Mouse (Mus musculus): ENCODE measurements around the gene Mlxipl. TPM values are rescaled to one million over a fixed set of nuclear protein-coding genes. Genes with fewer than 3 reads are reported as not detected.

The Mlxipl gene
- polyA plus RNA-seq, 1 experiment from 2014 or later: 0.68 TPM

GRCm38 (mm10) chr5:135144469-135144868 lies 54.8 kb downstream of the Mlxipl start:
- no peak for ATAC-seq (ENCODE audit: low FRiP score, low TSS enrichment)
- Histone ChIP-seq H3K4me3 (replicated peaks; ENCODE audit: low read depth, low read length) (no peak overlapping the region), H3K27me3 (ENCODE audit: control insufficient read depth, insufficient read depth, low read length) (no peaks in the 10 kb centered on the region), H3K4me1 (ENCODE audit: control insufficient read depth, insufficient read depth, low read length) (0 out of 2 replicates have a peak, but pooled peaks cover 8% of the 10 kb centered on the region), H3K4me2 (ENCODE audit: low read length) (no peak overlapping the region), H3K36me3 (ENCODE audit: control insufficient read depth, insufficient read depth, low read length) (no peaks in the 10 kb centered on the region), H3K9ac (replicated peaks; ENCODE audit: low read length) (no peak overlapping the region), H3K9me3 (ENCODE audit: control insufficient read depth, low read length) (no peaks in the 10 kb centered on the region), H3K27ac (replicated peaks; ENCODE audit: low read depth, low read length) (no peak overlapping the region)
- DNase-seq: no peak
- 64% methylated on average over 4 of the region's 4 CpGs for WGBS

- H3K36me3 ChIP-seq (ENCODE audit: control insufficient read depth, insufficient read depth, low read length): no peaks in the 10 kb centered on the region
- no peak overlapping the region for H3K9ac ChIP-seq (replicated peaks; ENCODE audit: low read length)
- ATAC-seq (ENCODE audit: low FRiP score, low TSS enrichment): no peak
- 85% methylated on average over 3 of the region's 3 CpGs for WGBS
- H3K4me2 ChIP-seq (ENCODE audit: low read length): no peak overlapping the region
- H3K4me1 ChIP-seq (ENCODE audit: control insufficient read depth, insufficient read depth, low read length): peaks cover 12% of the 10 kb centered on the region; the same call in 1 of the 2 replicates
- DNase-seq: no peak
- H3K27ac ChIP-seq (replicated peaks; ENCODE audit: low read depth, low read length): no peak overlapping the region
- no peak overlapping the region for H3K4me3 ChIP-seq (replicated peaks; ENCODE audit: low read depth, low read length)
- no peaks in the 10 kb centered on the region for H3K9me3 ChIP-seq (ENCODE audit: control insufficient read depth, low read length)
- no peaks in the 10 kb centered on the region for H3K27me3 ChIP-seq (ENCODE audit: control insufficient read depth, insufficient read depth, low read length)
These were observed 55.8 kb downstream of the Mlxipl start for GRCm38 (mm10) chr5:135145532-135145931.

DNA sequence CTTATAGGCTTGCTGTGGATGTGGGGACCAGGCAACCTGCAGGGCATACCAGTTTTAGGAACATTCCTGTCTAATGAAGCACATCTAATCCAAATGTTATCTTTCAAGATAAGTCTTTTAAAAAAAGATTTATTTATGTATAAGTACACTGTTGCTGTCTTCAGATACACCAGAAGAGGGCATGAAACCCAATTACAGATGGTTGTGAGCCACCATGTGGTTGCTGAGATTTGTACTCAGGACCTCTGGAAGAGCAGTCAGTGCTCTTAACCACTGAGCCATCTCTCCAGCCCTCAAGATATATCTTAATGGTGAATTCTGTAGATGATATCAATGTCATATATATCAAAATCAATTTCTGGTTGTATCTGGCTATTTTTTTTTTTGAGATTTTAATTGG lies 56.3 kb downstream of the Mlxipl start:
- no peak for ATAC-seq (ENCODE audit: low FRiP score, low TSS enrichment)
- Histone ChIP-seq H3K36me3 (ENCODE audit: control insufficient read depth, insufficient read depth, low read length) (no peaks in the 10 kb centered on the region), H3K9ac (replicated peaks; ENCODE audit: low read length) (no peak overlapping the region)

DNA sequence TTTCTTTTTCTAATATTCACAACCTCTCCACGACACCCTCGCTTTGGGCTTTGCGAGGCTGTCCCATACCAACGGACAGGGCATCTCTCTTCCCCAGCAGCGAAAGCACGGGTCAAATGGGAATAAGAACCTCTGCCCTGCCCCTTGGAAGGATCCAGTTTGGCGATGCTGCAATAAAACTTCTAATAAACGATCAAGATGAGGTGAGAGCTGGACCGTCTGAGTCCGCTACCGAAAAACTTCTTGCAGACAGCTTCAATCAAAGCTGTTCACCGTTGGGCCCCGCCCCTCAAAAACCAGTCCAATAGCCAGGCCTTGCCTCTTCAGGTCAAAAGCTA lies 59.0 kb downstream of the Mlxipl start:
- Histone ChIP-seq H3K9me3 (ENCODE audit: control insufficient read depth, low read length) (no peaks in the 10 kb centered on the region), H3K4me3 (replicated peaks; ENCODE audit: low read depth, low read length) (peak overlapping the region; percentile 71), H3K9ac (replicated peaks; ENCODE audit: low read length) (peak overlapping the region; percentile 55; the same call in 1 of the 2 replicates), H3K4me1 (ENCODE audit: control insufficient read depth, insufficient read depth, low read length) (peaks cover 12% of the 10 kb centered on the region; the same call in 1 of the 2 replicates), H3K4me2 (ENCODE audit: low read length) (peak overlapping the region; percentile 84), H3K36me3 (ENCODE audit: control insufficient read depth, insufficient read depth, low read length) (0 out of 2 replicates have a peak, but pooled peaks cover 3% of the 10 kb centered on the region), H3K27ac (replicated peaks; ENCODE audit: low read depth, low read length) (peak overlapping the region; percentile 82; the same call in 1 of the 2 replicates), H3K27me3 (ENCODE audit: control insufficient read depth, insufficient read depth, low read length) (no peaks in the 10 kb centered on the region)
- DNase-seq (no peak), ATAC-seq (ENCODE audit: low FRiP score, low TSS enrichment) (no peak)
- under 1% methylated on average over 13 of the region's 13 CpGs for WGBS

More for the DNA sequence above, 56.3 kb downstream of the Mlxipl start:
- no peak for DNase-seq
- Histone ChIP-seq H3K4me3 (replicated peaks; ENCODE audit: low read depth, low read length) (no peak overlapping the region), H3K27me3 (ENCODE audit: control insufficient read depth, insufficient read depth, low read length) (no peaks in the 10 kb centered on the region), H3K9me3 (ENCODE audit: control insufficient read depth, low read length) (no peaks in the 10 kb centered on the region), H3K4me2 (ENCODE audit: low read length) (no peak overlapping the region), H3K4me1 (ENCODE audit: control insufficient read depth, insufficient read depth, low read length) (peaks cover 12% of the 10 kb centered on the region; the same call in 1 of the 2 replicates), H3K27ac (replicated peaks; ENCODE audit: low read depth, low read length) (no peak overlapping the region)

GRCm38 (mm10) chr5:135149053-135149819 lies 59.5 kb downstream of the Mlxipl start, which contains the start of gene Tbl2:
Gene Tbl2 (plus strand): TSS chr5:135149657.
- DNase-seq (peak; percentile 98), ATAC-seq (ENCODE audit: low FRiP score, low TSS enrichment) (peak; percentile 98)
- no peaks in the 10 kb centered on the region for H3K9me3 ChIP-seq (ENCODE audit: control insufficient read depth, low read length)
- no peaks in the 10 kb centered on the region for H3K27me3 ChIP-seq (ENCODE audit: control insufficient read depth, insufficient read depth, low read length)
- peak within 1 kb of the TSS; percentile 69 for H3K9ac ChIP-seq (replicated peaks; ENCODE audit: low read length)
- peak within 1 kb of the TSS; percentile 82 for H3K27ac ChIP-seq (replicated peaks; ENCODE audit: low read depth, low read length)
- H3K4me2 ChIP-seq (ENCODE audit: low read length): peak within 1 kb of the TSS; percentile 84
- peaks cover 8% of the 10 kb centered on the region for H3K36me3 ChIP-seq (ENCODE audit: control insufficient read depth, insufficient read depth, low read length)
- under 1% methylated on average over 63 of the region's 63 CpGs for WGBS
- peak within 1 kb of the TSS; percentile 71 for H3K4me3 ChIP-seq (replicated peaks; ENCODE audit: low read depth, low read length)
- peaks cover 12% of the 10 kb centered on the region; the same call in 1 of the 2 replicates for H3K4me1 ChIP-seq (ENCODE audit: control insufficient read depth, insufficient read depth, low read length)

- Histone ChIP-seq H3K4me3 (replicated peaks; ENCODE audit: low read depth, low read length) (peak overlapping the region; percentile 71), H3K9ac (replicated peaks; ENCODE audit: low read length) (peak overlapping the region; percentile 69)
These were observed 60.1 kb downstream of the Mlxipl start for GRCm38 (mm10) chr5:135149820-135150178.

DNA sequence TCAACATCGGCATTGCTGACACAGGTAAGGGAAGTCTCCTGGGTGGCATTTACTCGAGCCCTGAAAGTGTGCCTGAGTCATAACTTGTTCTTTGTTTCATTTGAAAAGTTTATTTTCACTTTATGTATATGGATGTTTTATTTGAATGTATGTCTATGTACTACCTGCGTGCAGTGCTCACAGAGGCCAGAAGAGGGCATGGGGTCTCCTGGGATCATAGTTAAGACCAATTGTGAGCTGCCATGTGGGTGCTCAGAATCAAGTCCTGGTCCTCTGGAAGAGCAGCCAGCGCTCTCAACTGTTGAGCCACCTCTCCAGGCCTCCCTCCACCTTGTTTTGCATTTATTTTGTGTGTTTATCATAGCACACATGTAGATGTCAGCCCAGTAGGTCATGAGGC lies 66.8 kb downstream of the Mlxipl start:
- no peak overlapping the region for H3K4me3 ChIP-seq (replicated peaks; ENCODE audit: low read depth, low read length)
- no peak overlapping the region for H3K9ac ChIP-seq (replicated peaks; ENCODE audit: low read length)
- DNase-seq: no peak
- no peaks in the 10 kb centered on the region for H3K9me3 ChIP-seq (ENCODE audit: control insufficient read depth, low read length)
- no peaks in the 10 kb centered on the region for H3K27me3 ChIP-seq (ENCODE audit: control insufficient read depth, insufficient read depth, low read length)
- H3K36me3 ChIP-seq (ENCODE audit: control insufficient read depth, insufficient read depth, low read length): peaks cover 61% of the 10 kb centered on the region
- ATAC-seq (ENCODE audit: low FRiP score, low TSS enrichment): no peak
- H3K27ac ChIP-seq (replicated peaks; ENCODE audit: low read depth, low read length): no peak overlapping the region
- H3K4me1 ChIP-seq (ENCODE audit: control insufficient read depth, insufficient read depth, low read length): no peaks in the 10 kb centered on the region
- H3K4me2 ChIP-seq (ENCODE audit: low read length): no peak overlapping the region
- WGBS: 99% methylated on average over 4 of the region's 4 CpGs

More at GRCm38 (mm10) chr5:135149820-135150178, 60.1 kb downstream of the Mlxipl start:
- ATAC-seq (ENCODE audit: low FRiP score, low TSS enrichment) (no peak), DNase-seq (no peak)
- peaks cover 12% of the 10 kb centered on the region; the same call in 1 of the 2 replicates for H3K4me1 ChIP-seq (ENCODE audit: control insufficient read depth, insufficient read depth, low read length)
- H3K4me2 ChIP-seq (ENCODE audit: low read length): peak overlapping the region; percentile 84
- WGBS: under 1% methylated on average over 23 of the region's 23 CpGs
- peak overlapping the region; percentile 82 for H3K27ac ChIP-seq (replicated peaks; ENCODE audit: low read depth, low read length)
- no peaks in the 10 kb centered on the region for H3K27me3 ChIP-seq (ENCODE audit: control insufficient read depth, insufficient read depth, low read length)
- H3K36me3 ChIP-seq (ENCODE audit: control insufficient read depth, insufficient read depth, low read length): peaks cover 12% of the 10 kb centered on the region
- no peaks in the 10 kb centered on the region for H3K9me3 ChIP-seq (ENCODE audit: control insufficient read depth, low read length)

DNA sequence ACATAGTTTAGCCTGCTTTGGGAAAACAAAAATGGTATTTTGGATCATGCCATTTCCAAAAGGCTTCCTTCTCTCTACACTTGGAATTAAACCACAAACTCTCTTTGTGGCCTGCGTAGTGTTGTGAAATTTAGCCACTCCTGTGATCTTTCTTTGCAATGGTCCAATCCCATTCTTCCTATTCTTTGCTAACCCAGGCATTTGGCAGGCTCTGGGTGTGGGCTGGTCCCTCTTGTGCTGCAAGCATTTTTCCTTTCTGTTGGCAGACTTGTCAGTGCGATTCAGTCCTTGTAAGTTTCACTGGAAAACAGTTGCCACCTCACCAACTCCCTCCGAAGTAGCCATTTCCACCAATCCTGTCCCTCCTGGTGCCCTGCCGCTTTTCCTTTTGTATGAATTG lies 71.5 kb downstream of the Mlxipl start:
- Histone ChIP-seq H3K36me3 (ENCODE audit: control insufficient read depth, insufficient read depth, low read length) (peaks cover 52% of the 10 kb centered on the region), H3K9me3 (ENCODE audit: control insufficient read depth, low read length) (no peaks in the 10 kb centered on the region), H3K27me3 (ENCODE audit: control insufficient read depth, insufficient read depth, low read length) (no peaks in the 10 kb centered on the region), H3K4me3 (replicated peaks; ENCODE audit: low read depth, low read length) (no peak overlapping the region), H3K4me1 (ENCODE audit: control insufficient read depth, insufficient read depth, low read length) (no peaks in the 10 kb centered on the region), H3K27ac (replicated peaks; ENCODE audit: low read depth, low read length) (no peak overlapping the region), H3K4me2 (ENCODE audit: low read length) (no peak overlapping the region), H3K9ac (replicated peaks; ENCODE audit: low read length) (no peak overlapping the region)
- DNase-seq (no peak), ATAC-seq (ENCODE audit: low FRiP score, low TSS enrichment) (no peak)
- 92% methylated on average over 4 of the region's 4 CpGs for WGBS

DNA sequence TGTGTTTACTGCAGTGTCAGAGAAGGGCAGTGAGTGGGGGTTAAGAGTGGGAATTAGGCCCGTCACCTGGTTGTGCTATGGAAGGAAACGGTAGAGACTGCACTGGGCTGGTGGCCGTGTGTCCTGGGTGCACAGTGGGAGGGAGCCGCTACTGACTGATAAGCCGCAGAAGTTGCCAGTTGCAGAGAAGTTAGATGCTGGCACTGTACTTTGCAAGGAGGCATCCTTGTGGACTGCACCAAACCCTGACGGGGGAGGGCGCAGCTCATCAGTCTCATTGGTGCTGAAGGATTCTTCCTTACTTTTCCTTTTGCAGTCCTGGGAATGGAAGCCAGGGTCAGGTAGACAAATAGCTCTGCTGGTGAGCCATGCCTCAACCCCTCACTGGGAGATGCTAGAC lies 72.0 kb downstream of the Mlxipl start:
- Histone ChIP-seq H3K9ac (replicated peaks; ENCODE audit: low read length) (no peak overlapping the region), H3K9me3 (ENCODE audit: control insufficient read depth, low read length) (no peaks in the 10 kb centered on the region), H3K36me3 (ENCODE audit: control insufficient read depth, insufficient read depth, low read length) (peaks cover 49% of the 10 kb centered on the region), H3K4me2 (ENCODE audit: low read length) (no peak overlapping the region), H3K4me3 (replicated peaks; ENCODE audit: low read depth, low read length) (no peak overlapping the region), H3K27me3 (ENCODE audit: control insufficient read depth, insufficient read depth, low read length) (no peaks in the 10 kb centered on the region), H3K4me1 (ENCODE audit: control insufficient read depth, insufficient read depth, low read length) (no peaks in the 10 kb centered on the region), H3K27ac (replicated peaks; ENCODE audit: low read depth, low read length) (no peak overlapping the region)
- DNase-seq: no peak
- WGBS: 93% methylated on average over 7 of the region's 7 CpGs
- ATAC-seq (ENCODE audit: low FRiP score, low TSS enrichment): no peak
